Mouse (Mus musculus): ENCODE results near the gene Olfr9.

DNA sequence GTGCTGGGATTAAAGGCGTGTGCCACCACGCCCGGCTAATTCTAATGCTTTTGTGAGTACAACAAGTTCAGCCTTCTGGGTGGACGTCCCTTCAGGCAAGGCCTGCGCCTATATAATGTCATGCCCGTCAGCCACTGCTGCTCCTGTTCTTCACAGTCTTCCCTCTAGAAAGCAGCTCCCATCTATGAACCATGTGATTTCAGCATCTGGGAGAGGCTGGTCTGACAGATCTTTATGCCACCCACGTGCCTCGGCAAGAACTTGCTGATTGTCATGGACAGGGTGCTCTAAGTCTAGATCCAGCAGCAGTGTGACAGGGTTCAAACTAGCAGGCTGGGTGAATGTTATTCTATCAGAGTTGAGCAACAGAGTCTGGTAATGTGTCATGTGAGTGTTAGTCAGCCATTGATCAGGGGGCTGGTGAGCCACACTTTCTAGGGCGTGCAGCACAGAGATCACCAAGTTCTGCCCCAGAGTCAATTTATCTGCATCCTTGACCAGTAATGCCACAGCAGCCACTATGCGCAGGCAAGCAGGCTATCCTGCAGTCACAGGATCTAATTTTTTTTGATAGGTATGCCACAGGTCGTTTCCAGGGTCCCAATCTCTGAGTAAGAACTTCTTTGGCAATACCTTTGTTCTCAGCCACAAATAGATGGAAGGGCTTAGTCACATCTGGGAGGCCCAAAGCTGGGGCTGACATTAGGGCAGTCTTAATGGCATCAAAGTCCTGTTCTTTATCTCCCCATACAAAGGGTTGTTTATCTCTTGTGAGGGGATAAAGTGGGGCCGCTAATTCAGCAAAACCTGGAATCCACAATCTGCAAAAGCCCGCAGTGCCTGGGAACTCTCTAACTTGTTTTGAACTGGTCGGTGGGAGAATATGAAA lies 15.0 kb downstream of the Olfr9 start:
- TF ChIP-seq POLR2A (IDR thresholded peaks at IDR 0.05; ENCODE audit: low read depth, low read length) (no peak), CTCF (IDR thresholded peaks at IDR 0.05; ENCODE audit: extremely low read depth, insufficient read depth, insufficient read length, insufficient replicate concordance) (no peak)

Data from spleen, adult 2 months (tissue).